Mouse (Mus musculus) ES-CJ7 (cell line): Measurements from ENCODE around the gene Cnpy4.

Experiments used
- DNase-seq: peaks from one replicate; pipeline ENCODE4 v3.0.0; 2011; ENCODE audit warnings: low read depth, low spot score

Gene Cnpy4

GRCm38 (mm10) chr5:138186950-138187638, at the start of gene Cnpy4, which contains the start of gene Taf6:
Cnpy4 (plus strand) TSS chr5:138187485.
Taf6 (minus strand) TSS chr5:138187451.
- peak; percentile 88 for DNase-seq

DNA sequence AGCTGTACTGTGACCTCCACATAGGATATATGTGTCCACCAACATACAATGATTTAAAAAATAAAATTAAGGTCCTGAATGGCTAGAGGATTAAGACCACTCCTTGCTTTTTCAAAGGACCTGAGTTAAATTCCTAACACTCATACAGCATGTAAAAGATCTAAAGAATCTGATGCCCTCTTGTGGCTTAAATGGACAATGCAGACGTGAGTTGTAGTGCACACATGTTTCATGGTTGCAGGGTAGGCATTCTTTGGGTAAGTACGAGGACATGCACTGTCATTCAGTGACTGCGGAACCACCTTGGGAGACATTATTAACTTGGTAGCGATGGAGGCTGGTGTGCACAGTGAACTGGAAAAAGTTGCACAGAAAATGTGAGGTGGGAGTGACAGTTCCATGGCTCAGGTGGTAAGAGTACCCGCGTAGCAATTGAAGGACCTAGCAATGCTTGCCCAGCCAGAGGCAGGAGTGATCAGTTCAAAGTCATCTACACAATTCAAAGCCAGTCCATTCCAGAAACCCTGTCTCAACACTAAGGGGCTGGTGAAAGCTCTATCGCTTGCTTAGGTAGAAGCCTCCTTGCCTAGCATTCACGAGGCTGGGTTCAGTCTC, 49.2 kb upstream of the Cnpy4 start:
- DNase-seq = peak; percentile 70

DNA sequence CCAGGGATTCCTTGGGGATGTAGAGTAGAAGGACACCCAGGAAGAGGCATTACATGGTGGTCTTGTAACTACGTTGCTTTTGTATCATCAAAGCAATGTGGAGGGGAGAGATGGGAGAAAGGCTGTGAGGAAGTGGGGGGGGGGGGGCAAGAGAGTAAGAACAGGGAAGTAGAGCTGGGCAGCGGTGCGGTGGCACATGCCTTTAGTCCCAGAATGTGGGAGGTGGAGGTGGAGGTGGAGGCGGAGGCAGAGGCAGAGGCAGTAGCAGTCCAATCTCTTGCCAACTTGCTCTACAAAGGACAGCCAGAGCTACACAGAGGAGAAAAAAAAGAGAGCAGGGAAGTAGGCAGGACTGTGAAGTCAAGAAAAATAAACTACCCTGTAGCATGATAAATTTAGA, 48.7 kb upstream of the Cnpy4 start:
- DNase-seq = no peak

GRCm38 (mm10) chr5:138154390-138154789, 32.9 kb upstream of the Cnpy4 start:
- DNase-seq = no peak

GRCm38 (mm10) chr5:138155443-138155976, 31.8 kb upstream of the Cnpy4 start, which contains the start of gene Zfp113:
Zfp113 (minus strand) TSS chr5:138155744.
- peak; percentile 99 for DNase-seq

- peak; percentile 74 for DNase-seq
Observed at GRCm38 (mm10) chr5:138160224-138160762, 27.0 kb upstream of the Cnpy4 start.

GRCm38 (mm10) chr5:138160842-138161665, 26.2 kb upstream of the Cnpy4 start, which contains the start of gene Cops6:
Cops6 (plus strand) TSS chr5:138161071.
- peak; percentile 95 for DNase-seq

GRCm38 (mm10) chr5:138163046-138163445, 24.2 kb upstream of the Cnpy4 start:
- peak; percentile 80 for DNase-seq

- no peak for DNase-seq
Observed at GRCm38 (mm10) chr5:138163610-138164009, 23.7 kb upstream of the Cnpy4 start.

DNA sequence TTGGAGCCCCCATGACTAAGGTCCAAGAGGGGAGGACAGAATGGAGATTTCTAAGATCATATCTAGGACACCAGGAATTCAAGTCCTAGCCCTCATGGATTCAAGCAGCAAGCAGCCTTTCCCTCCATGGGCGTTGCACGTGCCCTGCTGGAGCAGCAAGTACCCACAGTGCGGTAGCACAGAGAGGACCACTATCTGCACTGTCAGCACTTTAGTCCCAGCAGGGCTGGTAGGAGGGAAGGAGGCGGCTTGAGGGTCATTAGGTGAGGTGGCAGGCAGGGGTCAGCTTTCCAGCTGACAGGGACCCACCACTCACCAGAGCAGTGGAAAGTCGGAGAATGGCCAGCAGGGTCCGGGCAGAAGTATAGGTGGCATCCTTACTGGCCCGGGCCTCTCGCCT, 21.7 kb upstream of the Cnpy4 start:
- no peak for DNase-seq

DNA sequence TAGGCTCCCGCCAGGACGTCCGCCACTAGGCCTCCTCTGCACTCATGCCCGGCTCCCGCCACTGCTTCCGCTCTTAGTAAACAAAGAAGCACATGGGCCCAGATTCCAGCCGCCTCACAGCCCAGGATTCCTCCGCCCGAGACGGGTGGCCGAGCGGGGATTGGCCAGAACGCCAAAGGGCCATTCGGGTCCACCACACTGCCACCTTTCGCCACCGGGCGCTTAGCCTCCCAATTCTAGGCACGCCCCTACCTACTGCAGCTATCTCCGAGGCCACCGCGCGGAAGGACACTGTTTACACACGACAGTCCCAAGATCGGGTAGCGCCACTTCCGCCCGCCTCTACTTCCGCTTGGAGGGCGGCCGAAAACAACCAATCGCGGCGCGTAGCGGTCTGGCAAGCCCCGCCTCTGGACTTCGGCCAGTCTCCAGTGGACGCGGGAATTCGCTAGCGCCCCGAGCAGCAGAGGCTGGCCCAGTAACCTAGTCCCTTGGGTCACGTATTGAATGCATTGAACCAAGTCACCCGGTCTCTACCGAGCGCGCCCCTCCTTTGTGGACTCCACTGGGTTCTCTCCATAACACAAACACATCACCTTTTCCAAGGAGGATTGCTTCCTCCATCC, 16.2 kb upstream of the Cnpy4 start:
- peak; percentile 97 for DNase-seq

DNA sequence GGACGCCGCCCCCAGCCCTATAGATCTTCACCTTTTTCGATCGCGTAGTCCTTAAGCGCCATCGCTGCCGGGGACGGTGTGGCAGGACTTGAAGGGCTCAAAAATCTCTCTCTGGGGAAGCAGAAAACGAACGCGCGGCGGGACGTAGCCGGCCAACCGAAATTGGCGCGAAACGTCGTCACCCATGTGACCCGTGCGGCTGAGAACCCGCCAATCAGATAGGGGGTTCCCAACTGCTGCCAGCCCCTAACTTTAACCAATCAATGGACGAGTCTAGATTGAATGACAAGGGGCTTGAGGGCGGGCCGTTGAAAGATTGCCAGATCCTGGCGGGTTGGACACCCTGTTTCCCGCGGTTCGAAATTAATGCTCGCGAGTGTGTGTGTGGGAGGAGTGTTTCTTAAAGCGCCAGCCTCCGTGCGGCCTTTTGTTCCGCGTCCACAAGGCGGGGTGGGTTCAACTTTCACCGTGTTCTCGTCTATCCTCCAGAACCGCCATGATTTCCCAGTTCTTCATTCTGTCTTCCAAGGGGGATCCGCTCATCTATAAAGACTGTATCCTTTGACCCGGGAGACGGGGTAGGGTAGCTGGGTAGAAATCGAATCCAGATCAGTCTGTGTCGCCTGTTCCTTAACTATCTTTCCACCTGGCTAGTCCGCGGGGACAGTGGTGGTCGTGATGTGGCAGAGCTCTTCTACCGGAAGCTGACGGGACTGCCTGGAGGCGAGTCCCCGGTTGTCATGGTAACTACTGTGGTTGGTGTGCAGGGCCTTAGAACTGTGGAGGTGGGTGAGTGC, 15.4 kb upstream of the Cnpy4 start, which contains the start of the genes Ap4m1 and Mcm7:
TSS of gene Ap4m1 (plus strand) at position 308 of the 797 bp plus-strand sequence.
TSS of gene Mcm7 (minus strand) at position 728 of the 797 bp plus-strand sequence.
- peak; percentile 98 for DNase-seq

DNA sequence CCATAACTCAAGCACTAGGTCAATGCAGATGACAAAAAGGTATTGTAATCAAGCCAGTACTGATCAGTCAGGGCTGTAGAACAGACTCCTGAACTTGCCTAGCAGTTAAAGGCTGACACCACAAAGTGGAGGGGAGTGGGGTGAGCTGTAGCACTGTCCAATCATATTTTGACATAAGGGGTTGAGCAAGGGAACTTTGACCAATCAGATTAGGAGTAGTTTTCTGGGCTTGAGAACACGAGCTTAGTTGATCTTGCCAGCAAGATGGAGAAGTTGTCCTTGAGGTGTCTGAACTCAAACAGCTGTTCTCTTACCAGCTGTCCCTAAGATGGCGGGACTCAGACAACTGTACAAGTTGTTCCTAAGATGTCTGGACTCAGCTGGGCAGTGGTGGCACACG, 14.1 kb upstream of the Cnpy4 start:
- DNase-seq = peak; percentile 58

DNA sequence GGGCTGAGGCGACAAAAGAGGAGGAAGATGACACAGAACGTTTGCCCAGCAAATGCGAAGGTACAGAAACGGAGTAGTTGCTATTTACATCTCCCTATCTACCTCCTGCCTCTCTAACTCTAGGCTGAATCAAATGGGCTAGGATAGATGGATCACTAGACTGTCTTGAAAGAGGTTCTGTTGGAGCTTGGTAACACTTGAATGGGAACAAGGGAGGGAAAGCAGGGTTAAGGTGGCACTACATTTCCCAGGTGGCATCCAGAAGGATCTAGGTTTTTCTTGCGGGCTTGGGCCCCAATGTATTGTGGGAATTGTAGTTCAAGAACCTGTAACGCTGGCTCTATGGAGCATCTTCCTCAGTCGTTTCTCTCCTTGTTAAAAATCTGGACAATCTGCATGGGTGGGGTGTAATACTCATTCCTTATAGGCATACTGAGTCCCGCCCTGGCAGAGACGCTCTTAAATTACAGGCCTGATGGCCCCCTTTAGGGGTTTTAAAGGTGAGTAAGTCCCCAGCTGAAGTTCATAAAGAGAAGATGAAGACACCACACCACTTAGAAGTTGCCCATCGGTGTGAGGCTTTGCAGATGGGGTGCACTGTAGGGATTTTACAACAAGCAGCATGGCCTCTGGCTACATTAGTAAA, 499 bp downstream of the Cnpy4 start:
- DNase-seq = peak; percentile 90

DNA sequence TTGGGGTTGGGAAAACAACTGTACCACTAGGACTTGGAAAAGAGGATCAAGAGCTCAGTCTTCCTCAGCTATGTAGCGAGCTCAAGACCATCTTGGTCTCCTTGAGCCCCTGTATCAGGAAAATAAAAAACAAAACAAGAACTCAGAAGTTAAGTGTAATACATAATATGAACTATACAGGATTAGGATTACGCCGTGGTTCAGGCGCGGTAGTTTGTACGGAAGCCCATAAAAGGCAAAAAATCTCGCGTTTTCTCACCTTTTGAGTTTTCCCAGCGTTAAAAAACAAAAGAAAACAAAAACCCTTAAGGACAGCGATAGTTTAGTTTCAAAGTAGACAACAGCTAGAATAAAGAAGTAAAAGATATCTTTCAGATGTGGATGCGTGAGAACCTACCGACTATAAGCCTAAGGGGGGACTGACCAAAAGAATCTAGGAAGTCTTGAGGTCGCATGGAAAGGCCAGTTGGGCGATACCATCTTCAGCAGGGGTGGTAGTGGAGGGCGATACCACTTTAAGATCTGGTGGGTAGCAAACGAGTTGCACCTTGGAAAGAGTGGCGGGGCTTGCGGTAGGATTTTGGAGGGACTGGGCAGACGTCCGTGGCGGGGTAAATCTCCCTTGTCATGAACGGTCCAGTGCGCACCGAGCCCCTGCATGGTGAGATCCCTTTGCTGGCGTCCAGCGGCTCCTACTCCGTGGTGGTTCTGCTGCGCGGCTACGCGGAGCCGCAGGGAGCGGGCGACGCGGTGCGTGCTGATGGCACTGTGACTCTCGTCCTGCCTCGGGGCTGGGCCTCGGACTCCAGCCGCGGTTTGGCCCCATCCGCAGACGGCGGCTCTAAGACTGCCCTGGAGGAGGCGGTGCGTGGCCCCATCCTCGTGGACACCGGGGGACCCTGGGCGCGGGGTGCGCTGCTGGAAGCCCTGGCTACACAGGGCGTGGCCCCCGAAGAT, 6.8 kb downstream of the Cnpy4 start, which contains the start of gene Mblac1:
TSS of gene Mblac1 (plus strand) at position 544 of the 957 bp plus-strand sequence.
- DNase-seq = peak; percentile 95

DNA sequence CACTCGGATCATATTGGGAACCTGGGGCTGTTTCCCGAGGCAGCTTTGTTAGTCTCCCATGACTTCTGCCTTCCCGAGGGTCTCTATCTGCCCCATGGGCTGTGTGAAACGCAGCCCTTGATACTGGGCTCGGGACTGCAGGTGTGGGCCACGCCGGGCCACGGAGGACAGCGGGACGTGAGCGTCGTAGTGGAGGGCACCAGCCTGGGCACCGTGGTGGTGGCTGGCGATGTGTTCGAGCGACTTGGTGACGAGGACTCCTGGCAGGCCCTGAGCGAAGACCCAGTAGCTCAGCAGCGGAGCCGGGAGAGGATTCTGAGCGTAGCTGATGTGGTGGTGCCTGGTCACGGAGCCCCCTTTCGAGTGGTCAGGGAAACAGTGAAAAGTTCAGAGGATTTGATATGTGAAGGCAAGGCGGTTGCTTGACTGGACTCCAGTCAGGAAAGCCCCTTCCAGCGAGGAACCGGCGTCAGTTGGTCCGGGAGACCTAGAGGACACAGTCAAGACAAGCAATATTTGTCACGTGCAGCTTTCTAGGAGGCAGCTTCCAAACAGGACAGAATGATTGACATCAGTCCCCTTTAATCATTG, 7.6 kb downstream of the Cnpy4 start:
- DNase-seq = no peak

DNA sequence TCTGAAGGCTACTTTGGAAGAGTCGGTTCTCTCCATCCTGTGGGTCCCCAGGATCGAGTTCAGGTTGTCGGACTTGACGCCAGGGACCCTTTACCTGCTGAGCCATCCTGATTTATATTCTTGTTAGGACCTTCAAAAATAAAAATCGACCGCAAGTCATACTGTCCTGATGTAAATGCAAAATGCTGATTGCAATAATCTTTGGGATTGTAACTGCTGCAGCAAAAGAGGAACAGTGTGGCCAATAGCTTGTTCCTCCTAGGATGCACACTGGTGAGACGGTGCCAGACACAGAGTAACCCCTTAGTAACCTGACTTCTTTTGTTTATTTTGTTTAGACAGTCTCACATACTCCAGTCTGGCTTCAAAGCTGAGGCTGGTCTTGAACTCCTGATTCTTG, 8.2 kb downstream of the Cnpy4 start:
- DNase-seq = no peak

DNA sequence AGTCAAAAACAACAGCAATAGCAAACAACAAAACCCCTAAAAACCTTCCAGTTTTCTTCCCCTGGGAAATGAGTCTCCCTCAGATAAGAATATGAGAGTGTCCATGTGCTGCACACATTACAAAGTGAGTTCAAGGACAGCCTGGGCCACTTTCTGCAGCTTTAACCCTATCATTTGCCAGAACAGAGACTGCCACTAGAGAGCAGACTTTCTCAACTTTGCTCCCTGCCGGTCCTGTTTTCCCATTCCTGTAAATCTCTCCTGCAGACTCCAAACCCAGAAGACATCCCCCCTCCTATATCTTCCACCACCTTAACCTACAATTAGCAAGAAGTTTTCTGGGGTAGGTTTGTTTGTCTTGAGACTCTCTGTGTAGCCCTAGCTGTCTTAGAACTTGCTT, 12.3 kb downstream of the Cnpy4 start:
- DNase-seq = peak; percentile 55
